Mouse (Mus musculus) gastrocnemius, postnatal 14 days (tissue): ENCODE results near the gene Serpina3n. TPM values are rescaled to one million over a fixed set of nuclear protein-coding genes. Genes with fewer than 3 reads are reported as not detected.
A peak's percentile ranks its signal among the peaks of the same experiment; 100 is the strongest.
"Not testable (repeated sequence)": the region's sequence is repeated elsewhere in the genome, so short reads cannot be mapped to it uniquely, and the experiment has no call there.

ENCODE experiments used
- DNase-seq: peaks from one replicate; pipeline ENCODE4 v3.0.0; 2021; ENCODE audit warnings: mixed read lengths
- intact Hi-C: fragments of 180-260 bp; cut with DNase I; formaldehyde crosslinking; loops from one replicate; pipeline ENCODE4 v1.15.1; 2025; ENCODE audit warnings: low total_unique reads
- long read RNA-seq, 2 experiments: library from polyadenylated mRNA; stranded (forward); transcript quantifications; one replicate each; pipeline ENCODE4 v2.0.0; 2021
- total RNA-seq, 2 experiments: library from RNA; stranded (reverse); gene quantifications; 2 replicates each; pipeline ENCODE4 v1.2.3; 2021

The Serpina3n gene
- 1 to 10 TPM; 1.5 to 2.5 TPM for total RNA-seq
- long read RNA-seq, experiment 1, partial matches to known transcripts = 0 of 2 reads
- long read RNA-seq, experiment 1, other reads (novel, unspliced or antisense) = 0 of 2 reads
- long read RNA-seq, experiment 2, partial matches to known transcripts = 0 of 1 reads
- long read RNA-seq, experiment 2, other reads (novel, unspliced or antisense) = 1 of 1 reads

GRCm38 (mm10) chr12:104406454-104406885 lies at the start of gene Serpina3n:
Serpina3n (plus strand) TSS chr12:104406729.
- no peak for DNase-seq
- intact Hi-C loops = no loop called here

GRCm38 (mm10) chr12:104369986-104370385 lies 36.5 kb upstream of the Serpina3n start:
- DNase-seq = no peak
- intact Hi-C loops = no loop called here

- not testable (repeated sequence) for DNase-seq
Measured at GRCm38 (mm10) chr12:104377179-104377578, 29.4 kb upstream of the Serpina3n start.

GRCm38 (mm10) chr12:104378351-104378750 lies 28.2 kb upstream of the Serpina3n start:
- DNase-seq, intact Hi-C loops: not testable (repeated sequence)

More at GRCm38 (mm10) chr12:104377179-104377578, 29.4 kb upstream of the Serpina3n start:
- intact Hi-C loops = not testable (repeated sequence)

- DNase-seq, intact Hi-C loops: not testable (repeated sequence)
Measured at GRCm38 (mm10) chr12:104378815-104379214, 27.7 kb upstream of the Serpina3n start.

- DNase-seq = no peak
- intact Hi-C loops = no loop called here
Measured at GRCm38 (mm10) chr12:104379856-104380255, 26.7 kb upstream of the Serpina3n start.

GRCm38 (mm10) chr12:104381071-104381604 lies 25.4 kb upstream of the Serpina3n start:
- DNase-seq, intact Hi-C loops: not testable (repeated sequence)

GRCm38 (mm10) chr12:104385987-104386386 lies 20.5 kb upstream of the Serpina3n start:
- DNase-seq, intact Hi-C loops: not testable (repeated sequence)

- DNase-seq, intact Hi-C loops: not testable (repeated sequence)
Measured at GRCm38 (mm10) chr12:104386878-104387277, 19.7 kb upstream of the Serpina3n start.

- DNase-seq = no peak
- intact Hi-C loops = no loop called here
Measured at GRCm38 (mm10) chr12:104388477-104388876, 18.1 kb upstream of the Serpina3n start.

GRCm38 (mm10) chr12:104391057-104391456 lies 15.5 kb upstream of the Serpina3n start:
- DNase-seq, intact Hi-C loops: not testable (repeated sequence)

- no peak for DNase-seq
- intact Hi-C loops = no loop called here
Measured at GRCm38 (mm10) chr12:104403968-104404367, 2.6 kb upstream of the Serpina3n start.

GRCm38 (mm10) chr12:104412507-104412906 lies 6.0 kb downstream of the Serpina3n start:
- DNase-seq = no peak
- intact Hi-C loops = loop anchor here (10.0 kb wide), 1 partner anchor 338 kb away; no protein-coding TSS in a partner anchor

GRCm38 (mm10) chr12:104414576-104414975 lies 8.0 kb downstream of the Serpina3n start:
- intact Hi-C loops = loop anchor here (10.0 kb wide), 1 partner anchor 340 kb away; no protein-coding TSS in a partner anchor
- DNase-seq = no peak

GRCm38 (mm10) chr12:104415625-104416315 lies 9.2 kb downstream of the Serpina3n start:
- intact Hi-C loops = loop anchor here (10.0 kb wide), 1 partner anchor 341 kb away; no protein-coding TSS in a partner anchor
- DNase-seq = peak; percentile 49

GRCm38 (mm10) chr12:104418340-104419135 lies 12.0 kb downstream of the Serpina3n start:
- DNase-seq = peak; percentile 75
- intact Hi-C loops = loop anchor here (10.0 kb wide), 1 partner anchor 344 kb away; no protein-coding TSS in a partner anchor

GRCm38 (mm10) chr12:104419136-104419462 lies 12.6 kb downstream of the Serpina3n start:
- intact Hi-C loops = loop anchor here (10.0 kb wide), 1 partner anchor 344 kb away; no protein-coding TSS in a partner anchor
- no peak for DNase-seq

GRCm38 (mm10) chr12:104422615-104423392 lies 16.3 kb downstream of the Serpina3n start:
- no peak for DNase-seq
- intact Hi-C loops = loop anchor here (5.0 kb wide), 1 partner anchor 426 kb away; no protein-coding TSS in a partner anchor

- intact Hi-C loops = no loop called here
Measured at GRCm38 (mm10) chr12:104425591-104425990, 19.1 kb downstream of the Serpina3n start.

More at GRCm38 (mm10) chr12:104425591-104425990, 19.1 kb downstream of the Serpina3n start:
- DNase-seq = no peak
